Mouse (Mus musculus): ENCODE data around the gene Atrip. TPM values are rescaled to one million over a fixed set of nuclear protein-coding genes. Genes with fewer than 3 reads are reported as not detected.

Atrip gene
- polyA plus RNA-seq, 1 experiment from 2014 or later: 32.1 TPM

DNA sequence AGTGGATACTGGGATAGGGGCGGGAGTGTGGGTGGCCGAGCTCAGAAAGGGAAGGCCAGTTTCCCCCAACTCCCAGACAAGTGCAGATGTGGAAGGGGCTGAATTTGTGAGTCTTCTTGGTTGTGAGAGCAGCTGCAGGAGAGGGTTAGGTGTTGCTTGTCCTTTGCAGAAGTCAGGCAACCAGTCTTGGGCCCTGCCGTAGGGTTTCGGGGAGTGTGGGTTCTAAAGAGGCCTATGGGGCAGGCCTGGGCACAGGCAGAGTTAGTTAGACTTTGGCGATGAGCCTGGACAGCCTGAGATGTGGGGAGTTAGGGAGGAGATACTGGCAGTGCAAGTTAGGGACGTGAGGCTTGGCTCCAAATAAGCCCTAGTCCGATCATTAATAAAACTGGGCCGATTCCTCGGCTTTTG is 22.3 kb upstream of the Atrip start:
- H3K27me3 ChIP-seq (ENCODE audit: low read depth, poor library complexity, severe bottlenecking): peaks cover 8% of the 10 kb centered on the region
- peak overlapping the region; percentile 100 for H3K27ac ChIP-seq (replicated peaks)
- no peaks in the 10 kb centered on the region for H3K9me3 ChIP-seq (replicated peaks)
- WGBS: 19% methylated on average over 9 of the region's 9 CpGs
- H3K36me3 ChIP-seq: peaks cover 45% of the 10 kb centered on the region
- H3K4me3 ChIP-seq: peak overlapping the region; percentile 85
- DNase-seq (ENCODE audit: low spot score): no peak
- H3K4me1 ChIP-seq: peaks cover 81% of the 10 kb centered on the region

DNA sequence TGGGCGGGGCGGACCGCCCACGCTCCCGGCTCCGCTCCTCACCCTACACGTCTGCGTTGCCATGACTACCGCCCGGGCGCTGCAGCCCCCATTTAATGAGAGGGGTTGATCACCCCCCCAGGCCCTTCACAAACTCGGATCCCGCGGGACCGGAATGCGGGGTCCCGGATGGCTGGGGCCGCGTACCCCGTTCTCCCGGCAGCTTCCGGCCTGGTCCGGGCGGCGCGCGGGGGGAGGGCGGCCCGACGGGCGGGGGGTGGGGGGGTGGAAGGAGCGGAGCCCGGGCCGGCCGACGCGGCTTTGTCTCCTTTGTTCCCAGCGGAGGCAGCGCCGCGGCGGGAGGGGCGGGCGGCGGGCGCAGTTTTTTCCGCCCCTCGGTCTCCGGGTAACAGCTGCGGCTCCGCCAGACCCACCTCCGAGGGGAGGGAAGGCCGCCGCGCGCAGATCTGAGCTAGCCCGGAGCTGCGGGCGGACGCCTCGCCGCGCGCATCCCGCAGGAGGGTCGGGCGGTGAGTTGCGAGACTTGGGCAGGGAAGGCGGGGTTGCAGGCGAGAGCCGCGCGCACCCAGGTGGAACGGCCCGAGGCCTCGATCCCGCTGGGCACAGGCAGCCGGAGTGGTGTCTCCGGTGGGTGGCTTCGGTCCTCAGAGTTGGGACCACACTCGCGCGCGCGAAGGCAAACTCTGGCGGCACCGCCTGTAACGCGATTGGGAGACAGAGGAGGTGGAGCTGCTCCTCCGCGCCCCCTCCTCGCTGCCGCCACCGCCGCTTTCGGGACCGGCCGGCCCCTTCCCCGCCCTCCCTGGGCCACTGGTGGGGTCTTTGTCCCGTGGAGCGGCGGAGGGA is 21.4 kb upstream of the Atrip start, which contains the start of gene Plxnb1:
Gene Plxnb1, plus strand, starts transcription at position 253 of the 846 bp plus-strand sequence.
- WGBS: under 1% methylated on average over 91 of the region's 102 CpGs

DNA sequence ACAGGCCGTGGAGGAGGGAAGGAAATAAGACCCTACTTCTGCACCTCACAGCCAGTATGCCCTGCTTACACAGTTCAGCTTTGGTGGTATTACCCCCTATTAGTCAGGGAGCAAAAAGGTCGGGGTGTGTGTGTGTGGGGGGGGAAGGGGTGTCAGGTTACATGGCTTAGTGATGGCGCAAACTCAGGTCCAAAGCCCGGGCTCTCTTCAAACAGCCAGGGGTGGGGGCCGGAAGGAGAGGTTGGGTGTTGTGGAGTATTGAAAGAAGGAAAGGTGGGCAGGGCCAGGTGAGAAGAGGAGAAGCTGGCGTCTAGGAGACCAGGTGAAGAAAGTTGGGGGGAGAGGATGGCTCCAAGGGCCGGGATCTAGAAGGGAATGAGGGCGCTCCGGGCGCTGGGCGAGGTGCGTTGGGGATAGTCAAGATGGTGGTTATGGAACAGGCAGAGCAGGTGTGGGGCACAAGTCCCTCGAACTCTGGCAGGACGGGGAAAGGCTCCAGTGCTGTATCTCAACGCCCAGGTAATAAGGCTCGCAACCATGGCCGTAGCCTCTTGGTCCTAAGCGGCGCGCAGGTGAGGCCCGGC is 20.7 kb upstream of the Atrip start:
- Histone ChIP-seq H3K27me3 (ENCODE audit: low read depth, poor library complexity, severe bottlenecking) (peaks cover 14% of the 10 kb centered on the region), H3K27ac (replicated peaks) (peak overlapping the region; percentile 100), H3K4me3 (peak overlapping the region; percentile 85), H3K36me3 (peaks cover 44% of the 10 kb centered on the region), H3K9me3 (replicated peaks) (no peaks in the 10 kb centered on the region), H3K4me1 (peaks cover 80% of the 10 kb centered on the region)
- DNase-seq (ENCODE audit: low spot score): peak; percentile 57
- under 1% methylated on average over 21 of the region's 21 CpGs for WGBS

More for the DNA sequence above, 21.4 kb upstream of the Atrip start, which contains the start of gene Plxnb1:
- H3K9me3 ChIP-seq (replicated peaks): no peaks in the 10 kb centered on the region
- peaks cover 14% of the 10 kb centered on the region for H3K27me3 ChIP-seq (ENCODE audit: low read depth, poor library complexity, severe bottlenecking)
- peak within 1 kb of the TSS; percentile 100 for H3K27ac ChIP-seq (replicated peaks)
- peak within 1 kb of the TSS; percentile 85 for H3K4me3 ChIP-seq
- H3K36me3 ChIP-seq: peaks cover 44% of the 10 kb centered on the region
- peak; percentile 88 for DNase-seq (ENCODE audit: low spot score)
- peaks cover 81% of the 10 kb centered on the region for H3K4me1 ChIP-seq

DNA sequence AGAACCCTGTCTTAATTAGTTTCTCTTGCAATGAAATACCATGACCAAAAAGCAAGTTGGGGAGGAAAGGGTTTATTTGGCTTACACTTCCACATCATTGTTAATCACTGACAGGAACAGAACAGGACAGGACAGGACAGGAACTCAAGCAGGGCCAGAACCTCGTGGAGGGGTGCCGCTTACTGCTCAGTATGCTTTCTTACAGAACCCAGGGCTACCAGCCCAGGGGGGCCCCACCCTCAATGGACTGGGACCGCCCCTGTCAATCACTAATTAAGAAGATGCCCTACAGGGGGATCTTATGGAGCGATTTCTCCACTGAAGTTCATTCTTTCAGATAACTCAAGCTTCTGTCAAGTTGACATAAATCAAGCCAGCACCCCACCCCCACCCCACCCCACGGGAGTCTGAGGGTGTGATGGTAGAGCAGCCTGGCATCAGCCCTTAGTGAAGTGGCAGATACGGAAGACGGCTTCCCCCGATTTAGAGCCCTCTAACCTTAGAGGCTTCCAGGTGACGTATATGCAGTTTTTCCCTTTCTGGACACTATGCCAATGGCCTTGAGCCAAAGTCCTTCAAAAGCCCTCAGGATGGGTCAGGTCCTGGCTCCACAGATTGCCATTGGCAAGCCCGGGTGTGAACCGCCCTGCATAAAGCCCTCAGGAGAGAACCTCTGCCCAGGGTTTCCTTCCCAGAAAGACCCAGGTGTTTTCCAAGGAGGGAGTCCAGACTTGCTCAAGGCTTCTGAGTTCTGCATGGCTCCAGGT is 20.0 kb upstream of the Atrip start:
- H3K9me3 ChIP-seq (replicated peaks): no peaks in the 10 kb centered on the region
- WGBS: 17% methylated on average over 11 of the region's 11 CpGs
- H3K4me3 ChIP-seq: peak overlapping the region; percentile 85
- peaks cover 75% of the 10 kb centered on the region for H3K4me1 ChIP-seq
- peaks cover 19% of the 10 kb centered on the region for H3K27me3 ChIP-seq (ENCODE audit: low read depth, poor library complexity, severe bottlenecking)
- H3K36me3 ChIP-seq: peaks cover 43% of the 10 kb centered on the region
- peak; percentile 28 for DNase-seq (ENCODE audit: low spot score)
- H3K27ac ChIP-seq (replicated peaks): peak overlapping the region; percentile 100

DNA sequence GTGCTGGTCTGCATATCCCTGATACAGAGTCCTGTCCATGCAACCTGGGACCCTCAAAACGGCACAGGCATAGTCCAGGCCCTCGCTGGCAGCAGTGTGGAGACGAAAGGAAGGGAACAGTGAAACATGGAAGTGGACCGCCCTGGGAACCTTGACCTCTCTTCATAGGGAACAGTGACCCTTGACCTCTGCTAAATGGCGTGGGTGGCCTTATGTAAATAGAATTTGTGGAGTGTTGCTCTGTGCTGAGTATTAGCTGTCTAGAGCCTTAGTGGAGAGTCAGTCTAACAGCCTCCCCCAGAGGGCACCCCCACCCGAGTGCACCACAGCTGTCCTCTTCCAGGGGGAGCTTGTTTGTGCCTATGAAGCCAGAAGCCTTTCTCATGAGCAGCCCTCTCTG is 18.9 kb upstream of the Atrip start:
- peaks cover 71% of the 10 kb centered on the region for H3K4me1 ChIP-seq
- peak overlapping the region; percentile 4; the same call in 1 of the 2 replicates for H3K27ac ChIP-seq (replicated peaks)
- DNase-seq (ENCODE audit: low spot score): no peak
- 20% methylated on average over 6 of the region's 6 CpGs for WGBS
- H3K27me3 ChIP-seq (ENCODE audit: low read depth, poor library complexity, severe bottlenecking): peaks cover 19% of the 10 kb centered on the region
- H3K36me3 ChIP-seq: peaks cover 37% of the 10 kb centered on the region
- no peak overlapping the region for H3K4me3 ChIP-seq
- no peaks in the 10 kb centered on the region for H3K9me3 ChIP-seq (replicated peaks)

DNA sequence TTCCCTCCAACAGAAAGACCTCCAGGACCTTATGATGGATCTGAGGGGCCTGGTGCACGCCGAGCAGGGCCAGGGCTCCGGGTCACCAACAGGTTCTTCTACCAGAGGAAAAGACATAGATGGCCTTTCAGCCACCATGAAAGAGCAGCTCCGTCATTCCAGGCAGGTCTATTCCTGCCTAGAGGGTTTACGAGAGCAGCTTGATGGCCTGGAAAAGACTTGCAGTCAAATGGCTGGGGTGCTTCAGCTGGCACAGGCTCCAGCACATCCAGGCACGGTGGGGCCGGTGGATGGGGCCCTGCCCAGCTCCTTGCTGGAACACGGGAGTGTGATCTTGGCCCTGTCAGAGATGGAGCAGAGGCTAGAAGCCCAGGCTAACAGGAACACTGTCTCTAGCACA is 17.9 kb upstream of the Atrip start:
- Histone ChIP-seq H3K27me3 (ENCODE audit: low read depth, poor library complexity, severe bottlenecking) (peaks cover 19% of the 10 kb centered on the region), H3K27ac (replicated peaks) (no peak overlapping the region), H3K9me3 (replicated peaks) (no peaks in the 10 kb centered on the region), H3K4me3 (no peak overlapping the region), H3K4me1 (peaks cover 70% of the 10 kb centered on the region), H3K36me3 (peaks cover 37% of the 10 kb centered on the region)
- DNase-seq (ENCODE audit: low spot score): no peak
- WGBS: 93% methylated on average over 8 of the region's 8 CpGs

DNA sequence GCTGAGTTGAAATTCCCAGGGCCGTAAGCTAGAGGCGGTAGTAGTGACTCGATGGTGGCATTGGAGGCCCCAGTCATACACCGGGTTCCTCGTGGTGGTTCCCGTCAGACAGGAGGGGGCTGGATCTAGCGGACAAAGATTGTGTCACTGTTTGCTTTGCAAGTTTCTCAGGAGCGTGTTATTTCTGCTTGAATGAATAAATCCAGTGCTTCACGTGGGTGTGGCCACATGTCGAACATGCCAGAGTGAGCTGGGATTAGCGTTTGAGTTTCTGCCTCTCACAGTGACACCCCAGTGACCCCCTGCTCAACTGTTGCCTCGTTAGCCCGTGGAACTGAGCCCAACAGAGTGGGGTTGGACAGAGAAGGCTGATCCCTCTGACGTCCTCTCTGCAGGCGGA is 16.5 kb upstream of the Atrip start:
- DNase-seq (ENCODE audit: low spot score): no peak
- Histone ChIP-seq H3K36me3 (peaks cover 37% of the 10 kb centered on the region), H3K4me1 (peaks cover 66% of the 10 kb centered on the region)

DNA sequence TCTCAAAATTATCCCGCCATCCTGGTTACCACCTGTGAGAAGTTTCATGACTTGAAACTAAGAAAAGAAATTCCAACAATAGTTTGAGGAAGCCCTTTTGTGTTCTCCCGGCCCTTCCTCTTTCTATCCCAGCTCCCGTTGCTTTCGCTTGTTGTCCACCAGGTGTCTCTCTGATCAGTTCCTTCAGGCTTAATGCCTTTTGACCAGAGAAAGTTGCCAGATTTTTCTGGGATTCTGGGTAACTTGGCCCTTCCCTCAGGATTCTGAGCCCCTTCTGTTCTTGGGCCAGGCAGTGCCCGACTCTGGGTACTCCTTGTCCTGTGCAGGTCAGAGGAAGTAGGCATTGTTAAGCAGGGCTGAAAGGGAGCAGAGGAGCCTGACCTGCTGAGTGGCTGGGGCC is 14.1 kb upstream of the Atrip start:
- no peak for DNase-seq (ENCODE audit: low spot score)
- H3K27me3 ChIP-seq (ENCODE audit: low read depth, poor library complexity, severe bottlenecking): peaks cover 19% of the 10 kb centered on the region
- peaks cover 37% of the 10 kb centered on the region for H3K36me3 ChIP-seq
- no peak overlapping the region for H3K4me3 ChIP-seq
- H3K9me3 ChIP-seq (replicated peaks): no peaks in the 10 kb centered on the region
- H3K4me1 ChIP-seq: peaks cover 48% of the 10 kb centered on the region
- WGBS: 12% methylated on average over 5 of the region's 5 CpGs
- peak overlapping the region; percentile 55; the same call in 1 of the 2 replicates for H3K27ac ChIP-seq (replicated peaks)

More for the DNA sequence above, 16.5 kb upstream of the Atrip start:
- WGBS: 66% methylated on average over 15 of the region's 15 CpGs
- peaks cover 19% of the 10 kb centered on the region for H3K27me3 ChIP-seq (ENCODE audit: low read depth, poor library complexity, severe bottlenecking)
- no peaks in the 10 kb centered on the region for H3K9me3 ChIP-seq (replicated peaks)
- no peak overlapping the region for H3K4me3 ChIP-seq
- no peak overlapping the region for H3K27ac ChIP-seq (replicated peaks)

DNA sequence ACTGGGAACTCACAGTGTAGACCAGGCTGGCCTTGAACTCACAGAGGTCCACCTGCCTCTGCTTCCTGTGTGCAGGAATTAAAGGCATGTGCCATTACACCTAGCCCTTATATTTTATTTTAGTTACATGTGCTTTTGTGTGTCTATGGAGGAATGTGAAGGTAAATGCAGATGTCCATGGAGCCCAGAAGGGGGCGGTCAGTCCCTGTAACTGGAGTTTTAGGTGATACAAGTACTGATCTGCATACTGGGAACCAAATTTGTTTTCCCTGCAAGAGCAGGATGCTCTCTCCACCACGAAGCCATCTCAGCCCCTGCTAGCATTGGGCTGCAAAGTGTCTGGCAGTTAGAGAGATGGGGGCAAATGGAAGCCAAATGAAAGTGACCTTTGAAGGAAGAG is 11.0 kb upstream of the Atrip start:
- H3K27ac ChIP-seq (replicated peaks): no peak overlapping the region
- 0 out of 2 replicates have a peak, but pooled peaks cover 5% of the 10 kb centered on the region for H3K27me3 ChIP-seq (ENCODE audit: low read depth, poor library complexity, severe bottlenecking)
- 22% methylated on average over 2 of the region's 2 CpGs for WGBS
- no peak for DNase-seq (ENCODE audit: low spot score)
- H3K4me3 ChIP-seq: no peak overlapping the region
- H3K36me3 ChIP-seq: peaks cover 21% of the 10 kb centered on the region
- H3K4me1 ChIP-seq: peaks cover 48% of the 10 kb centered on the region
- H3K9me3 ChIP-seq (replicated peaks): no peaks in the 10 kb centered on the region

DNA sequence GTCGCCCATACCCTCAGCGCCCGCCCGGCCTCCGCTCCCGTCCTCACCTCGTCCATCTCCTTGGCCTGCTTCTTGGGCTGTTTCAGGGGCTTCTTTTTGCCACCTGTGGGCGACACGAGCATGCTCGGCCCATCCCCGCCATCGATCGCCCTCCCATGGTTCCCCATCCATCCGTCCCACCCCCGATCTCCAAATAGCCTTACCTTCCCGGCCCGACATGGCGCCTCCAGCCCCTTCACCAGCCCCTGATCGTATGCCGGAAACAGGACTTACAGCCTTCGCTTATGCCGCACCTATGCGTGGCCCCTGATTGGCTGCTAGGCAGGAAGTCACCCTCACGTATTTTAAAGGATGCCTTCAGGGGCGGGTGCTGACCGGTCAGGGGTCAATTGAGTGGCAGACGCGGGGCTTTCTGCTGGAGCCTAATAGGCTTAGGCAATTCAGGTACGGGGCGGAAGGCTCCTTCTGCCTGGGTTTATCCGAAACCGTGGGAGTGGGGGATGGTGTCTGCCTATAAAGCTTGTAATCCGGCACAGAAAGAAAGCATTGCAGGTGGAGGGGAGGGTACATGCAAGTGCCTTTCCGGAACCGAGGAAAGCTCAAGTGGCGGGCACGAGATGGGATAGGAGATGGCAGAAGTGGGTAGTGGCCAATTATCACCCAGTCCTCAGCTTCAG is 8.3 kb upstream of the Atrip start, which contains the start of the genes Ccdc51 and Tma7:
Gene Ccdc51, plus strand, starts transcription at position 370 of the 677 bp plus-strand sequence.
Gene Tma7, minus strand, starts transcription at position 464 of the 677 bp plus-strand sequence.
- H3K4me1 ChIP-seq: peaks cover 35% of the 10 kb centered on the region
- H3K4me3 ChIP-seq: peak within 1 kb of the TSS; percentile 94
- no peaks in the 10 kb centered on the region for H3K9me3 ChIP-seq (replicated peaks)
- no peaks in the 10 kb centered on the region for H3K27me3 ChIP-seq (ENCODE audit: low read depth, poor library complexity, severe bottlenecking)
- H3K36me3 ChIP-seq: peaks cover 33% of the 10 kb centered on the region
- WGBS: under 1% methylated on average over 37 of the region's 37 CpGs
- peak within 1 kb of the TSS; percentile 93 for H3K27ac ChIP-seq (replicated peaks)
- DNase-seq (ENCODE audit: low spot score): peak; percentile 91

DNA sequence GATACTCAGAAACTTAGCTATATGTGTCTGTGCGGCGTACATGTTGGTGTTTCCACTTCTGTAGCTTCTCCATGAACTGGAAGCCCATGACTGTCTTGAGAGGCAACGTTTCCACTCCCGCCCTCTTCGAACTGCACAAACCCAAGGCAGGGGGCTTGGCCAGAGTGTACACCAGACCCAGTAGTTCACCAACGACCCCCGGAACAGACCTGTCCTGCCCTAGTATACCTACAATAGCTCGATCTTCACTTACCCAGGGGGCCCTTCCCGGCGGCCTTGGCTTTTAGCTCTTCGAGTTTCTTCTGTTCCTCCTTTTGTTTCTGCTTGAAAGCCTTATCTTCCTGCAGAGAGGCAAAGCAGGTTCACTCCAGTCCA is 7.8 kb upstream of the Atrip start:
- Histone ChIP-seq H3K4me3 (peak overlapping the region; percentile 94), H3K4me1 (peaks cover 31% of the 10 kb centered on the region), H3K9me3 (replicated peaks) (no peaks in the 10 kb centered on the region), H3K36me3 (peaks cover 33% of the 10 kb centered on the region), H3K27ac (replicated peaks) (peak overlapping the region; percentile 93), H3K27me3 (ENCODE audit: low read depth, poor library complexity, severe bottlenecking) (no peaks in the 10 kb centered on the region)
- no peak for DNase-seq (ENCODE audit: low spot score)
- 6% methylated on average over 11 of the region's 11 CpGs for WGBS

DNA sequence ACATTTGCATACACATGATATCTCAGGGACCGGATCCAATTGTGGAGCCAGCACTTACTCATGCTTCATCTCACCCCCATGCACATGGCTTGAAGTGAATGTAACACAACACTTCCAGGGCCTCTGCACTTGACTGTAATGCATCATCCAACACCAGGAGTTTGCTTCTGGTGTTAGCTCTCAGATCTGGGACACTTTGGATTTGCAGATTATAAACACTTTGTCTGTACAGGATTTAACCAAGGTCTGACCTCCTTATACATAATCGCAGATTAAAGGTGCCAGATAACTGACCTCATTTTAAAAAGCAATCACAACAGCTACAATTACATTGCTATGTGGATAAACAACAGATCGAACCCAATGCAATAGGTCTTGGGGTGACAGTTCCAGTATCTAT is 6.6 kb upstream of the Atrip start:
- Histone ChIP-seq H3K27me3 (ENCODE audit: low read depth, poor library complexity, severe bottlenecking) (no peaks in the 10 kb centered on the region), H3K27ac (replicated peaks) (no peak overlapping the region), H3K4me3 (peak overlapping the region; percentile 94; the same call in 1 of the 2 replicates), H3K9me3 (replicated peaks) (no peaks in the 10 kb centered on the region), H3K36me3 (peaks cover 33% of the 10 kb centered on the region), H3K4me1 (peaks cover 27% of the 10 kb centered on the region)
- no peak for DNase-seq (ENCODE audit: low spot score)
- WGBS: 96% methylated on average over 3 of the region's 3 CpGs

Measured in midbrain, embryonic 10.5 days (tissue).